Mouse (Mus musculus): ENCODE measurements around the gene Frrs1l.

GRCm38 (mm10) chr4:57039127-57040031, 49.2 kb upstream of the Frrs1l start:
- TF ChIP-seq POLR2A (IDR thresholded peaks at IDR 0.05; ENCODE audit: low read depth, low read length): no peak
- no peak for TF ChIP-seq CTCF (IDR thresholded peaks at IDR 0.05; ENCODE audit: borderline replicate concordance, insufficient read depth, low read length)

Measured in embryonic fibroblast, embryonic 13.5 days (primary cell).